22 mouse cellular contexts compared by ENCODE assay signal in the genomic region with DNA sequence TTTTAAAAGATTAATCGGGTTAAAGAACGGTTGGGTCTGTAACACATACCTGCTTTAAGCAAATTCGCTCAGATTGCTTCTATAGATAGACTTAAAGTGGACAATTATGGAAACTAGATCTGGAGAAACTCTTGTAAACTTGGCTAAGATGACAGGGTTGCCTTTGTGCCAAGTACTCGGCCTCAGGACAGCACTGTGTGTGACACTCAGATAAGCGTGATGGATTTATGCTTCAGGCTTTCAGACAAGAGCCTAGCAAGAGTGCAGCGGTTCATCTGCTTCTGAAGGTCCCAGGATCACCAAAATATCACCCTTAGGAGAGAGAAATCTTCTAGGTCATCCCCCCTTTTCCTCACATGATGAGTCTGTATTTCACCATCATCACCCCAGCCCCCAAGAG.
DNase-seq lines count a peak whose midpoint lies in the region; ATAC-seq and TF ChIP-seq lines count a peak whose summit lies in the region.
"Had no signal": no experiment of that assay in that cellular context is flagged by ENCODE, and none has a peak within 500 bp of the region (broad histone marks: within the 10 kb centered on the region; RNA-seq: fewer than 3 reads in every experiment).

No protein-coding gene starts in this region.

- H3K4me2 ChIP-seq in hindbrain, embryonic 13.5 days: no peak overlapping the region
- no peak overlapping the region for H3K4me2 ChIP-seq in lung, postnatal 0 days (replicated peaks; ENCODE audit: low read depth, low read length)
- H3K4me2 ChIP-seq in kidney, embryonic 15.5 days: no peak overlapping the region
- no peak overlapping the region for H3K4me2 ChIP-seq in forebrain, embryonic 14.5 days (ENCODE audit: low read length)
- H3K4me2 ChIP-seq: embryonic facial prominence, embryonic 15.5 days; heart, embryonic 13.5 days; hindbrain, embryonic 14.5 days; intestine, embryonic 15.5 days had no signal

- no peak for DNase-seq in hindbrain, embryonic 10.5 days (ENCODE audit: low spot score)
- peak; percentile 31 for DNase-seq in lung, postnatal 0 days (ENCODE audit: low spot score)
- no peak for DNase-seq in lung, postnatal 36 days
- peak; percentile 73 for DNase-seq in adipocyte (ENCODE audit: low spot score)
- DNase-seq in limb, embryonic 10.5 days (ENCODE audit: low spot score): no peak
- DNase-seq in forebrain, embryonic 14.5 days (ENCODE audit: low spot score): no peak
- DNase-seq: adrenal gland, postnatal 25 days; cerebellum, adult 18-20 months; cerebellum, adult 9-11 months; cerebellum, postnatal 36 days; gastrocnemius, postnatal 10 days; heart, adult 18-20 months; heart, postnatal 4 days had no signal

- no peaks in the 10 kb centered on the region for H3K9me3 ChIP-seq in hindbrain, embryonic 10.5 days
- H3K9me3 ChIP-seq in hindbrain, embryonic 13.5 days: no peaks in the 10 kb centered on the region
- H3K9me3 ChIP-seq in lung, postnatal 0 days (ENCODE audit: low read length): no peaks in the 10 kb centered on the region
- H3K9me3 ChIP-seq in limb, embryonic 10.5 days (replicated peaks): no peaks in the 10 kb centered on the region
- no peaks in the 10 kb centered on the region for H3K9me3 ChIP-seq in kidney, embryonic 15.5 days (replicated peaks)
- H3K9me3 ChIP-seq in forebrain, embryonic 14.5 days (replicated peaks; ENCODE audit: control insufficient read depth, low read length): no peaks in the 10 kb centered on the region
- H3K9me3 ChIP-seq: embryonic facial prominence, embryonic 15.5 days; heart, embryonic 13.5 days; intestine, embryonic 15.5 days had no signal

- TF ChIP-seq CTCF in lung, postnatal 0 days (IDR thresholded peaks at IDR 0.05): no peak

- H3K27ac ChIP-seq in hindbrain, embryonic 10.5 days: 0 out of 2 replicates have a peak overlapping the region, but pooled peaks have one; percentile 50
- no peak overlapping the region for H3K27ac ChIP-seq in hindbrain, embryonic 13.5 days
- H3K27ac ChIP-seq in lung, postnatal 0 days (ENCODE audit: low read length): no peak overlapping the region
- H3K27ac ChIP-seq in limb, embryonic 10.5 days: peak overlapping the region; percentile 69; the same call in 1 of the 2 replicates
- H3K27ac ChIP-seq in kidney, embryonic 15.5 days: no peak overlapping the region
- no peak overlapping the region for H3K27ac ChIP-seq in forebrain, embryonic 14.5 days (ENCODE audit: low read depth, low read length)
- H3K27ac ChIP-seq: embryonic facial prominence, embryonic 15.5 days; heart, embryonic 13.5 days; hindbrain, embryonic 14.5 days; intestine, embryonic 15.5 days had no signal

- TF ChIP-seq EP300 in lung, postnatal 0 days (IDR thresholded peaks at IDR 0.05): no peak

- H3K9ac ChIP-seq in hindbrain, embryonic 13.5 days: no peak overlapping the region
- no peak overlapping the region for H3K9ac ChIP-seq in lung, postnatal 0 days (replicated peaks; ENCODE audit: low read depth)
- H3K9ac ChIP-seq in kidney, embryonic 15.5 days: no peak overlapping the region
- H3K9ac ChIP-seq in forebrain, embryonic 14.5 days (ENCODE audit: low read length): no peak overlapping the region
- H3K9ac ChIP-seq: embryonic facial prominence, embryonic 15.5 days; heart, embryonic 13.5 days; hindbrain, embryonic 14.5 days; intestine, embryonic 15.5 days had no signal

- H3K36me3 ChIP-seq in hindbrain, embryonic 10.5 days: no peaks in the 10 kb centered on the region
- H3K36me3 ChIP-seq in hindbrain, embryonic 13.5 days: no peaks in the 10 kb centered on the region
- H3K36me3 ChIP-seq in lung, postnatal 0 days (ENCODE audit: insufficient read depth, low read length): no peaks in the 10 kb centered on the region
- H3K36me3 ChIP-seq in limb, embryonic 10.5 days: no peaks in the 10 kb centered on the region
- no peaks in the 10 kb centered on the region for H3K36me3 ChIP-seq in kidney, embryonic 15.5 days
- no peaks in the 10 kb centered on the region for H3K36me3 ChIP-seq in forebrain, embryonic 14.5 days (ENCODE audit: control insufficient read depth, insufficient read depth, low read length)
- H3K36me3 ChIP-seq: embryonic facial prominence, embryonic 15.5 days; heart, embryonic 13.5 days; intestine, embryonic 15.5 days had no signal

- H3K4me3 ChIP-seq in hindbrain, embryonic 10.5 days: no peak overlapping the region
- no peak overlapping the region for H3K4me3 ChIP-seq in hindbrain, embryonic 13.5 days
- H3K4me3 ChIP-seq in lung, postnatal 0 days (ENCODE audit: low read depth, low read length): no peak overlapping the region
- no peak overlapping the region for H3K4me3 ChIP-seq in limb, embryonic 10.5 days
- H3K4me3 ChIP-seq in kidney, embryonic 15.5 days (replicated peaks): no peak overlapping the region
- no peak overlapping the region for H3K4me3 ChIP-seq in forebrain, embryonic 14.5 days (ENCODE audit: low read depth, low read length)
- H3K4me3 ChIP-seq: embryonic facial prominence, embryonic 15.5 days; erythroblast, embryonic 14.5 days; heart, embryonic 13.5 days; intestine, embryonic 15.5 days had no signal

- peaks cover 49% of the 10 kb centered on the region for H3K27me3 ChIP-seq in hindbrain, embryonic 10.5 days (ENCODE audit: insufficient read depth, poor library complexity, severe bottlenecking)
- H3K27me3 ChIP-seq in hindbrain, embryonic 13.5 days: 0 out of 2 replicates have a peak, but pooled peaks cover 9% of the 10 kb centered on the region
- H3K27me3 ChIP-seq in lung, postnatal 0 days (replicated peaks; ENCODE audit: insufficient read depth, low read length): no peaks in the 10 kb centered on the region
- H3K27me3 ChIP-seq in limb, embryonic 10.5 days (ENCODE audit: low read depth, poor library complexity, severe bottlenecking): no peaks in the 10 kb centered on the region
- H3K27me3 ChIP-seq in kidney, embryonic 15.5 days: no peaks in the 10 kb centered on the region
- H3K27me3 ChIP-seq in forebrain, embryonic 14.5 days (replicated peaks; ENCODE audit: control insufficient read depth, insufficient read depth, low read length): no peaks in the 10 kb centered on the region
- H3K27me3 ChIP-seq: CH12.LX; embryonic facial prominence, embryonic 15.5 days; heart, embryonic 13.5 days; intestine, embryonic 15.5 days had no signal

- H3K4me1 ChIP-seq in hindbrain, embryonic 10.5 days (replicated peaks): peaks cover 20% of the 10 kb centered on the region
- H3K4me1 ChIP-seq in hindbrain, embryonic 13.5 days (replicated peaks): peaks cover 16% of the 10 kb centered on the region
- 0 out of 2 replicates have a peak, but pooled peaks cover 2% of the 10 kb centered on the region for H3K4me1 ChIP-seq in lung, postnatal 0 days (ENCODE audit: insufficient read depth, low read depth, low read length)
- peaks cover 29% of the 10 kb centered on the region for H3K4me1 ChIP-seq in limb, embryonic 10.5 days
- H3K4me1 ChIP-seq in kidney, embryonic 15.5 days: peaks cover 31% of the 10 kb centered on the region
- peaks cover 12% of the 10 kb centered on the region for H3K4me1 ChIP-seq in forebrain, embryonic 14.5 days (ENCODE audit: control insufficient read depth, insufficient read depth, low read length)
- H3K4me1 ChIP-seq: intestine, embryonic 15.5 days had no signal

- no peak for ATAC-seq in hindbrain, embryonic 13.5 days (ENCODE audit: low FRiP score)
- no peak; the same call in 1 of the 2 replicates for ATAC-seq in lung, postnatal 0 days
- no peak for ATAC-seq in kidney, embryonic 15.5 days (replicated peaks; ENCODE audit: low FRiP score)
- ATAC-seq in forebrain, embryonic 14.5 days: no peak
- ATAC-seq: forebrain, embryonic 16.5 days; intestine, embryonic 15.5 days had no signal

- 90% methylated on average over 6 of the region's 6 CpGs for WGBS in hindbrain, embryonic 10.5 days
- 89% methylated on average over 6 of the region's 6 CpGs for WGBS in hindbrain, embryonic 13.5 days
- 46% methylated on average over 6 of the region's 6 CpGs for WGBS in lung, postnatal 0 days
- 77% methylated on average over 6 of the region's 6 CpGs for WGBS in limb, embryonic 10.5 days
- 71% methylated on average over 6 of the region's 6 CpGs for WGBS in kidney, embryonic 15.5 days
- 92% methylated on average over 6 of the region's 6 CpGs for WGBS in forebrain, embryonic 14.5 days

Comparison
In these comparisons a context has a peak if more than half of its experiments do, and no peak if none do; other contexts are left out.
1. DNase-seq: peak in lung, postnatal 0 days (single experiment) and adipocyte (single experiment); none in hindbrain, embryonic 10.5 days (single experiment), lung, postnatal 36 days (single experiment), limb, embryonic 10.5 days (single experiment) and forebrain, embryonic 14.5 days (single experiment).
2. H3K27ac ChIP-seq: peak in hindbrain, embryonic 10.5 days (single experiment) and limb, embryonic 10.5 days (single experiment); none in hindbrain, embryonic 13.5 days (single experiment), lung, postnatal 0 days (single experiment), kidney, embryonic 15.5 days (single experiment) and forebrain, embryonic 14.5 days (single experiment).